Comparison of ENCODE assay signal across 32 mouse cellular contexts in the genomic region with DNA sequence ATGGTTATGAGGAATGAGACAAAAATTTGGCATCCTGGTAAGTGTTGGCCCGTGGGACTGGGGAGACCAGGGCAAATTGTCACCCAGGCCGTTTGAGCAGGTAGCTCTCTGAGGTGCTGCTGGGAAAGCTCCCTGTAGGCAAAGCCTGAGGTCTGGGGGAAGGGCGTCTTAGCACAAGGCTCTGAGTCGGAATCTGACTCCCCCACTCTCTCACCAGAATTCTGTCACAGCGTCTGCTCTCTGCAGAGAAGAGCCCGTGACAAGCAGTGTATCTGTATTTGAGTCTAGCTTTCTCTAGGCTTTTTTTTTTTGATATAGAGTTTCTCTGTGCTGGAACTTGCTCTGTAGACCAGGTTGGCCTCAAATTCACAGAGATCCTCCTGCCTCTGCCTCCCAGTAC.
"Had no signal": no experiment of that assay in that cellular context is flagged by ENCODE, and none has a peak within 500 bp of the region (broad histone marks: within the 10 kb centered on the region; RNA-seq: fewer than 3 reads in every experiment).

No protein-coding gene starts in this region.

- H3K27me3 ChIP-seq: limb, embryonic 12.5 days; limb, embryonic 13.5 days; limb, embryonic 15.5 days; liver, embryonic 12.5 days; liver, embryonic 13.5 days; liver, embryonic 15.5 days; lung, embryonic 15.5 days; megakaryocyte, embryonic 14.5 days; midbrain, embryonic 12.5 days; midbrain, embryonic 13.5 days; midbrain, embryonic 15.5 days; neural tube, embryonic 12.5 days had no signal

- H3K27ac ChIP-seq: limb, embryonic 10.5 days; limb, embryonic 12.5 days; limb, embryonic 13.5 days; limb, embryonic 15.5 days; liver, embryonic 12.5 days; liver, embryonic 13.5 days; liver, embryonic 14.5 days; liver, embryonic 15.5 days; lung, embryonic 15.5 days; macrophage; midbrain, embryonic 10.5 days; midbrain, embryonic 12.5 days; midbrain, embryonic 13.5 days; midbrain, embryonic 15.5 days; neural tube, embryonic 12.5 days had no signal

- H3K9me3 ChIP-seq: limb, embryonic 10.5 days; limb, embryonic 12.5 days; limb, embryonic 13.5 days; limb, embryonic 15.5 days; liver, embryonic 12.5 days; liver, embryonic 13.5 days; liver, embryonic 15.5 days; lung, embryonic 15.5 days; megakaryocyte, embryonic 14.5 days; midbrain, embryonic 10.5 days; midbrain, embryonic 12.5 days; midbrain, embryonic 13.5 days; midbrain, embryonic 15.5 days; neural tube, embryonic 12.5 days had no signal

- H3K4me1 ChIP-seq: limb, embryonic 10.5 days; limb, embryonic 12.5 days; limb, embryonic 13.5 days; limb, embryonic 15.5 days; liver, embryonic 12.5 days; liver, embryonic 13.5 days; liver, embryonic 15.5 days; lung, embryonic 15.5 days; midbrain, embryonic 10.5 days; midbrain, embryonic 12.5 days; midbrain, embryonic 13.5 days; midbrain, embryonic 15.5 days; neural tube, embryonic 12.5 days had no signal

- H3K4me3 ChIP-seq: limb, embryonic 10.5 days; limb, embryonic 12.5 days; limb, embryonic 13.5 days; limb, embryonic 15.5 days; liver, embryonic 12.5 days; liver, embryonic 13.5 days; liver, embryonic 15.5 days; lung, embryonic 15.5 days; megakaryocyte, embryonic 14.5 days; midbrain, embryonic 10.5 days; midbrain, embryonic 12.5 days; midbrain, embryonic 13.5 days; midbrain, embryonic 15.5 days; myocyte; neural tube, embryonic 12.5 days had no signal

- H3K4me2 ChIP-seq: limb, embryonic 12.5 days; limb, embryonic 13.5 days; limb, embryonic 15.5 days; liver, embryonic 11.5 days; liver, embryonic 12.5 days; liver, embryonic 13.5 days; liver, embryonic 15.5 days; lung, embryonic 14.5 days; lung, embryonic 15.5 days; midbrain, embryonic 11.5 days; midbrain, embryonic 12.5 days; midbrain, embryonic 13.5 days; midbrain, embryonic 15.5 days; neural tube, embryonic 12.5 days had no signal

- ATAC-seq: liver, embryonic 12.5 days; liver, postnatal 0 days; lung, postnatal 0 days; midbrain, embryonic 13.5 days; midbrain, embryonic 15.5 days; midbrain, embryonic 16.5 days had no signal

- H3K9ac ChIP-seq: limb, embryonic 12.5 days; limb, embryonic 13.5 days; limb, embryonic 15.5 days; liver, embryonic 12.5 days; liver, embryonic 13.5 days; liver, embryonic 14.5 days; liver, embryonic 15.5 days; liver, postnatal 0 days; lung, embryonic 14.5 days; lung, embryonic 15.5 days; midbrain, embryonic 12.5 days; midbrain, embryonic 13.5 days; midbrain, embryonic 15.5 days; neural tube, embryonic 12.5 days had no signal

- DNase-seq: left cerebral cortex, postnatal 4 days; liver; liver, embryonic 13.5 days; liver, postnatal 0 days; lung, adult 18-20 months; lung, adult 2 months; lung, embryonic 14.5 days; lung, postnatal 10 days; lung, postnatal 14 days; lung, postnatal 36 days; lung, postnatal 4 days; midbrain, embryonic 14.5 days had no signal
